33 mouse cellular contexts compared by ENCODE assay signal in the genomic region with DNA sequence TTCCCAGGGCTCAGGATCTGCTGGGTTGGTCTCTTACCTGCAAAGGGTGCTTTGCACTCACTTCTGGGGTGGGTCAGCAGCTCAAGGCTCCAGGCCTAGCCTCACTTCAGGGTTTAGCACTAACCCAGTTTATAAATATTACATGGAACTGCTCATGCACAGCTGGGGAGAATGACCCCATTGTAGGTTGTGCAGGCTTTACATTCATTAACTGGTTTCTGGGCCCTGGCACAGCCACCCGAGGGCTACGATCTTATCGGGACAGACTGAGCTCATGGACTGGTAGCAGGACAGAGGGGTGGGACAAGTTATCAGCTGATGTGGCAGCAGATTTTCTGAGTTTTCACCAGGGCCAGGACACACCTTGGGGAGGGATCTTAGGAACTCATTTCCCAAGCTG. TPM values are rescaled to one million over a fixed set of nuclear protein-coding genes. Genes with fewer than 3 reads are reported as not detected.
DNase-seq lines count a peak whose midpoint lies in the region; ATAC-seq and TF ChIP-seq lines count a peak whose summit lies in the region.
"Had no signal": no experiment of that assay in that cellular context is flagged by ENCODE, and none has a peak within 500 bp of the region (broad histone marks: within the 10 kb centered on the region; RNA-seq: fewer than 3 reads in every experiment).

No protein-coding gene starts in this region.

- no peak overlapping the region for H3K9ac ChIP-seq in kidney, postnatal 0 days (ENCODE audit: low read depth, low read length)
- no peak overlapping the region for H3K9ac ChIP-seq in stomach, embryonic 15.5 days
- H3K9ac ChIP-seq in midbrain, postnatal 0 days (replicated peaks; ENCODE audit: low read length, poor library complexity, severe bottlenecking): no peak overlapping the region
- H3K9ac ChIP-seq: embryonic facial prominence, embryonic 15.5 days; heart, embryonic 12.5 days; limb, embryonic 15.5 days; liver, embryonic 14.5 days; lung, embryonic 15.5 days; midbrain, embryonic 15.5 days; neural tube, embryonic 13.5 days had no signal

- TF ChIP-seq CTCF in kidney, adult 2 months (conservative IDR thresholded peaks at IDR 0.05; ENCODE audit: insufficient read depth, insufficient read length, low read depth, low read length): no peak
- no peak for TF ChIP-seq CTCF in kidney, postnatal 0 days (IDR thresholded peaks at IDR 0.05; ENCODE audit: low read depth)
- TF ChIP-seq CTCF in midbrain, postnatal 0 days (IDR thresholded peaks at IDR 0.05): no peak

- H3K36me3 ChIP-seq in kidney, adult 2 months (ENCODE audit: control insufficient read depth, insufficient read depth, low read length): no peaks in the 10 kb centered on the region
- no peaks in the 10 kb centered on the region for H3K36me3 ChIP-seq in kidney, postnatal 0 days (ENCODE audit: insufficient read depth, low read length)
- H3K36me3 ChIP-seq in stomach, embryonic 15.5 days: no peaks in the 10 kb centered on the region
- no peaks in the 10 kb centered on the region for H3K36me3 ChIP-seq in midbrain, postnatal 0 days (ENCODE audit: insufficient read depth, low read length)
- H3K36me3 ChIP-seq: embryonic facial prominence, embryonic 15.5 days; heart, embryonic 12.5 days; limb, embryonic 15.5 days; lung, embryonic 15.5 days; midbrain, embryonic 15.5 days; neural tube, embryonic 13.5 days had no signal

- H3K4me1 ChIP-seq in kidney, adult 2 months (ENCODE audit: control insufficient read depth, insufficient read depth, low read length): no peaks in the 10 kb centered on the region
- no peaks in the 10 kb centered on the region for H3K4me1 ChIP-seq in kidney, postnatal 0 days (replicated peaks; ENCODE audit: insufficient read depth, low read length)
- peaks cover 1% of the 10 kb centered on the region; the same call in 1 of the 2 replicates for H3K4me1 ChIP-seq in stomach, embryonic 15.5 days
- no peaks in the 10 kb centered on the region for H3K4me1 ChIP-seq in midbrain, postnatal 0 days (ENCODE audit: insufficient read depth, low read length)
- H3K4me1 ChIP-seq: megakaryocyte, embryonic 14.5 days; midbrain, embryonic 15.5 days had no signal

- no peaks in the 10 kb centered on the region for H3K27me3 ChIP-seq in kidney, adult 2 months (replicated peaks; ENCODE audit: control insufficient read depth, insufficient read depth, low read length)
- no peaks in the 10 kb centered on the region for H3K27me3 ChIP-seq in kidney, postnatal 0 days (ENCODE audit: insufficient read depth, low read length)
- no peaks in the 10 kb centered on the region for H3K27me3 ChIP-seq in stomach, embryonic 15.5 days (replicated peaks)
- no peaks in the 10 kb centered on the region for H3K27me3 ChIP-seq in midbrain, postnatal 0 days (ENCODE audit: insufficient read depth, low read length)
- H3K27me3 ChIP-seq: embryonic facial prominence, embryonic 15.5 days; heart, embryonic 12.5 days; limb, embryonic 15.5 days; lung, embryonic 15.5 days; midbrain, embryonic 15.5 days; neural tube, embryonic 13.5 days had no signal

- no peak for TF ChIP-seq POLR2A in kidney, adult 2 months (IDR thresholded peaks at IDR 0.05; ENCODE audit: low read depth, low read length)

- WGBS in kidney, adult 2 months: 48% methylated on average over 3 of the region's 3 CpGs
- 55% methylated on average over 3 of the region's 3 CpGs for WGBS in kidney, postnatal 0 days
- 73% methylated on average over 3 of the region's 3 CpGs for WGBS in stomach, embryonic 15.5 days
- WGBS in midbrain, postnatal 0 days: 22% methylated on average over 3 of the region's 3 CpGs

- peak; percentile 86 for ATAC-seq in kidney, postnatal 0 days (replicated peaks; ENCODE audit: low FRiP score, low read depth)
- no peak for ATAC-seq in stomach, embryonic 15.5 days (ENCODE audit: insufficient read depth, low FRiP score, low read depth)
- ATAC-seq in midbrain, postnatal 0 days (ENCODE audit: low FRiP score): no peak
- ATAC-seq: activated CD4-positive, CD25-positive, alpha-beta regulatory T cell, adult 4 months; forebrain, embryonic 14.5 days; hindbrain, postnatal 0 days; intestine, postnatal 0 days; midbrain, embryonic 15.5 days had no signal

- no peak overlapping the region for H3K27ac ChIP-seq in kidney, adult 2 months (ENCODE audit: insufficient read depth, low read depth, low read length)
- 0 out of 2 replicates have a peak overlapping the region, but pooled peaks have one; percentile 36 for H3K27ac ChIP-seq in kidney, postnatal 0 days
- H3K27ac ChIP-seq in stomach, embryonic 15.5 days: peak overlapping the region; percentile 16; the same call in 1 of the 2 replicates
- no peak overlapping the region for H3K27ac ChIP-seq in midbrain, postnatal 0 days (ENCODE audit: low read depth, low read length)
- H3K27ac ChIP-seq: embryonic facial prominence, embryonic 15.5 days; hindbrain, postnatal 0 days; left cerebral cortex, adult 2 months; limb, embryonic 15.5 days; liver, embryonic 14.5 days; lung, embryonic 15.5 days; midbrain, embryonic 15.5 days; neural tube, embryonic 13.5 days had no signal

- DNase-seq in kidney, adult 11 months: peak; percentile 63
- peak; percentile 49 for DNase-seq in kidney, adult 2 months
- peak; percentile 15 for DNase-seq in kidney, postnatal 0 days (ENCODE audit: low spot score)
- no peak for DNase-seq in gastrocnemius, postnatal 25 days
- DNase-seq in midbrain, postnatal 0 days (ENCODE audit: low spot score): no peak
- no peak for DNase-seq in Muller cell, postnatal 12 days (ENCODE audit: inconsistent ontology term)
- DNase-seq: adrenal gland, adult 8-10 months; cerebellum, adult 2 months; cerebellum, postnatal 36 days; gastrocnemius, postnatal 10 days; heart, adult 18-20 months; heart, postnatal 10 days; layer of hippocampus, adult 9-11 months; left cerebral cortex, postnatal 4 days; lung, postnatal 36 days had no signal

- no peak overlapping the region for H3K4me2 ChIP-seq in kidney, postnatal 0 days (ENCODE audit: low read length)
- no peak overlapping the region for H3K4me2 ChIP-seq in stomach, embryonic 15.5 days
- no peak overlapping the region for H3K4me2 ChIP-seq in midbrain, postnatal 0 days (ENCODE audit: low read depth, low read length, poor library complexity, severe bottlenecking)
- H3K4me2 ChIP-seq: embryonic facial prominence, embryonic 15.5 days; heart, embryonic 12.5 days; limb, embryonic 15.5 days; lung, embryonic 15.5 days; midbrain, embryonic 15.5 days; neural tube, embryonic 13.5 days had no signal

- no peaks in the 10 kb centered on the region for H3K9me3 ChIP-seq in kidney, postnatal 0 days (replicated peaks; ENCODE audit: low read length)
- H3K9me3 ChIP-seq in stomach, embryonic 15.5 days: no peaks in the 10 kb centered on the region
- no peaks in the 10 kb centered on the region for H3K9me3 ChIP-seq in midbrain, postnatal 0 days (ENCODE audit: low read length)
- H3K9me3 ChIP-seq: embryonic facial prominence, embryonic 15.5 days; heart, embryonic 12.5 days; limb, embryonic 15.5 days; lung, embryonic 15.5 days; megakaryocyte, embryonic 14.5 days; midbrain, embryonic 15.5 days; neural tube, embryonic 13.5 days had no signal

- no peak overlapping the region for H3K4me3 ChIP-seq in kidney, adult 2 months (ENCODE audit: insufficient read depth, low read depth, low read length)
- no peak overlapping the region for H3K4me3 ChIP-seq in kidney, postnatal 0 days (replicated peaks; ENCODE audit: low read depth, low read length)
- no peak overlapping the region for H3K4me3 ChIP-seq in stomach, embryonic 15.5 days (replicated peaks)
- H3K4me3 ChIP-seq in midbrain, postnatal 0 days (ENCODE audit: low read depth, low read length): no peak overlapping the region
- H3K4me3 ChIP-seq: embryonic facial prominence, embryonic 15.5 days; heart, embryonic 12.5 days; left cerebral cortex, adult 2 months; limb, embryonic 15.5 days; lung, embryonic 15.5 days; megakaryocyte, embryonic 14.5 days; midbrain, embryonic 15.5 days; myocyte; neural tube, embryonic 13.5 days had no signal

RNA-seq across cellular contexts. Expression of a gene that starts 59.4 kb away (rescaled TPM):
- polyA plus RNA-seq in kidney, adult 2 months (2012; rRNA removed): 0.69 and 1.1 TPM in 2 replicates
- polyA plus RNA-seq in kidney, postnatal 0 days (2015; fragmentation: Nextera tagmentation; extraction: Ambion mirVana): 0.64 and 0.75 TPM in 2 replicates
- polyA plus RNA-seq in stomach, embryonic 15.5 days (2015; fragmentation: Nextera tagmentation; extraction: Ambion mirVana): 7.4 and 7.9 TPM in 2 replicates
- not detected for total RNA-seq in gastrocnemius, postnatal 25 days (2021)
- total RNA-seq in midbrain, postnatal 0 days (2014; rRNA removed): 1.4 and 3.2 TPM in 2 replicates
- polyA plus RNA-seq in midbrain, postnatal 0 days (2015; fragmentation: Nextera tagmentation; extraction: Ambion mirVana): 0.83 and 0.86 TPM in 2 replicates
- total RNA-seq: gastrocnemius, postnatal 10 days; heart, adult 18-20 months; heart, postnatal 10 days; MEL had no signal
- polyA plus RNA-seq: activated CD4-positive, CD25-positive, alpha-beta regulatory T cell, adult 4 months; C2C12; myocyte; spleen, adult 2 months had no signal

Comparison
In these comparisons a context has a peak if more than half of its experiments do, and no peak if none do; other contexts are left out.
1. H3K27ac ChIP-seq: peak in kidney, postnatal 0 days (single experiment) and stomach, embryonic 15.5 days (single experiment); none in kidney, adult 2 months (single experiment) and midbrain, postnatal 0 days (single experiment).
2. DNase-seq: peak in kidney, adult 11 months (single experiment), kidney, adult 2 months (single experiment) and kidney, postnatal 0 days (single experiment); none in gastrocnemius, postnatal 25 days (single experiment), midbrain, postnatal 0 days (single experiment) and Muller cell, postnatal 12 days (single experiment).